Mouse (Mus musculus): Measurements from ENCODE around the gene Gm10260.

- TF ChIP-seq CTCF (IDR thresholded peaks at IDR 0.05; ENCODE audit: low read depth, low read length) (no peak), TAL1 (conservative IDR thresholded peaks at IDR 0.05; ENCODE audit: low read depth, low read length) (no peak), GATA1 (IDR thresholded peaks at IDR 0.05; ENCODE audit: borderline replicate concordance, low read length) (no peak), POLR2AphosphoS5 (IDR thresholded peaks at IDR 0.05; ENCODE audit: insufficient replicate concordance, low read depth, low read length) (no peak)
These were observed 16.3 kb upstream of the Gm10260 start for GRCm38 (mm10) chr13:97776702-97777101.

Measured in G1E (cell line).